Mouse (Mus musculus): ENCODE results near the gene Wdr95. TPM values are rescaled to one million over a fixed set of nuclear protein-coding genes. Genes with fewer than 3 reads are reported as not detected.

Wdr95 gene
- polyA plus RNA-seq, 1 experiment from 2014 or later = 0.08 TPM

DNA sequence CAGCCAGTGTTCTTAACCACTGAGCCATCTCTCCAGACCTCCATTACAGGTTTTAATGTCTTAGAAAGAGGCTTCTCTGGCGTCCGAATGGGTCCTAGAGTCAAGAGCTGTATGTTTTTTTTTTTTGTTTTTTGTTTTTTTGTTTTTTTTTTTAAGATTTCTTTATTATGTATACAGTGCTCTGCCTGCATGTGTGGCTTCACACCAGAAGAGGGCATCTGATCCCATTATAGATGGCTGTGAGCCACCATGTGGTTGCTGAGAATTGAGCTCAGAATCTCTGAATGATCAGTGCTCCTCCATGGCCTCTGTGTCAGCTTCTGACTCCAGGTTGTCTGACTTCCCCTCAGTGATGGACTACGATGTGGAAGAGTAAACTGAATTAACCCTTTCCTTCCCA is 129.5 kb downstream of the Wdr95 start:
- no peak for ATAC-seq (ENCODE audit: insufficient number of reproducible peaks, insufficient read depth, low FRiP score, low TSS enrichment)
- H3K9me3 ChIP-seq = no peaks in the 10 kb centered on the region

GRCm38 (mm10) chr5:149658741-149659413 is 130.4 kb downstream of the Wdr95 start:
- 76% methylated on average over 9 of the region's 9 CpGs for WGBS
- Histone ChIP-seq H3K27me3 (no peaks in the 10 kb centered on the region), H3K4me3 (no peak overlapping the region), H3K9ac (no peak overlapping the region), H3K9me3 (no peaks in the 10 kb centered on the region), H3K27ac (no peak overlapping the region), H3K4me2 (replicated peaks) (no peak overlapping the region), H3K4me1 (no peaks in the 10 kb centered on the region), H3K36me3 (no peaks in the 10 kb centered on the region)
- ATAC-seq (ENCODE audit: insufficient number of reproducible peaks, insufficient read depth, low FRiP score, low TSS enrichment) = no peak

More for the DNA sequence above, 129.5 kb downstream of the Wdr95 start:
- H3K4me2 ChIP-seq (replicated peaks) = no peak overlapping the region
- H3K36me3 ChIP-seq = no peaks in the 10 kb centered on the region
- no peaks in the 10 kb centered on the region for H3K4me1 ChIP-seq
- H3K27me3 ChIP-seq = no peaks in the 10 kb centered on the region
- H3K4me3 ChIP-seq = no peak overlapping the region
- no peak overlapping the region for H3K9ac ChIP-seq
- H3K27ac ChIP-seq = no peak overlapping the region
- WGBS = 55% methylated on average over 3 of the region's 3 CpGs

- no peak for ATAC-seq (ENCODE audit: insufficient number of reproducible peaks, insufficient read depth, low FRiP score, low TSS enrichment)
- H3K27ac ChIP-seq = no peak overlapping the region
- H3K4me1 ChIP-seq = no peaks in the 10 kb centered on the region
- H3K27me3 ChIP-seq = no peaks in the 10 kb centered on the region
- H3K9ac ChIP-seq = no peak overlapping the region
- H3K4me3 ChIP-seq = no peak overlapping the region
- no peaks in the 10 kb centered on the region for H3K36me3 ChIP-seq
- H3K9me3 ChIP-seq = no peaks in the 10 kb centered on the region
- no peak overlapping the region for H3K4me2 ChIP-seq (replicated peaks)
- 67% methylated on average over 9 of the region's 9 CpGs for WGBS
Observed at GRCm38 (mm10) chr5:149659414-149659780, 130.9 kb downstream of the Wdr95 start.

DNA sequence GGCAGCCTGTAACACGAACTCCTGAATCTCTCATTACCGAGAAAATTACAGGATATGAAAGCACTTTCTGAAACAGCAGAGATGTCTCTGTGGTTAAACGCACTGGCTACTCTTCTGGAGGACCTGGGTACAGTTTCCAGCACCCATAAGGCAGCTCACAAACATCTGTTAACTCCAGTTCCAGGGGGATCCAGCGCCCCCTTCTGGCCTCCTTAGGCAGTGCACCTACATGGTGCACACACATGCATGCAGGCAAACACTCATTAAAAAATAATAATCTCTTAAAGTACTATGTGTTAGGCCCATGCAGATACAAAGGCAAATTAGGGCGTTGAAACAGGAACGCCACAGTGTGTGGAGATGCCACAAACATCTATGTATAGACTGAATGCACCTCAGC is 132.9 kb downstream of the Wdr95 start:
- H3K9me3 ChIP-seq = no peaks in the 10 kb centered on the region
- no peak overlapping the region for H3K4me2 ChIP-seq (replicated peaks)
- no peaks in the 10 kb centered on the region for H3K4me1 ChIP-seq
- H3K27ac ChIP-seq = no peak overlapping the region
- 83% methylated on average over 6 of the region's 6 CpGs for WGBS
- H3K4me3 ChIP-seq = no peak overlapping the region
- ATAC-seq (ENCODE audit: insufficient number of reproducible peaks, insufficient read depth, low FRiP score, low TSS enrichment) = no peak
- H3K9ac ChIP-seq = no peak overlapping the region
- H3K27me3 ChIP-seq = no peaks in the 10 kb centered on the region
- no peaks in the 10 kb centered on the region for H3K36me3 ChIP-seq

Other genes starting within 250 kb of the Wdr95 start
- 0.89 and 1.3 TPM in 2 replicates for gene Medag, start 116.9 kb upstream of the Wdr95 start, polyA plus RNA-seq (2016; fragmentation: Nextera tagmentation; extraction: Ambion mirVana)
- gene Tex26, start 89.0 kb upstream of the Wdr95 start, polyA plus RNA-seq (2016; fragmentation: Nextera tagmentation; extraction: Ambion mirVana) = 0.63 and 0.70 TPM in 2 replicates
- 81.7 and 83.7 TPM in 2 replicates for gene Hsph1, start 107.7 kb downstream of the Wdr95 start, polyA plus RNA-seq (2016; fragmentation: Nextera tagmentation; extraction: Ambion mirVana)
- gene B3glct, start 149.6 kb downstream of the Wdr95 start, polyA plus RNA-seq (2016; fragmentation: Nextera tagmentation; extraction: Ambion mirVana) = 15.7 and 16.9 TPM in 2 replicates

Data from embryonic facial prominence, embryonic 12.5 days (tissue).